Mouse (Mus musculus) c-Kit-positive CD71-negative TER-119-negative erythroid progenitor cells, embryonic 14.5 days (primary cell): ENCODE results near the gene Cyp3a44.
"Not testable (repeated sequence)": the region's sequence is repeated elsewhere in the genome, so short reads cannot be mapped to it uniquely, and the experiment has no call there.

Experiments used
- DNase-seq: peaks from one replicate; pipeline ENCODE4 v3.0.0-alpha.2; 2013; ENCODE audit warnings: low read depth

Cyp3a44 gene

GRCm38 (mm10) chr5:145805796-145806195, at the start of gene Cyp3a44:
Gene Cyp3a44, minus strand, starts transcription at chr5:145805874.
- DNase-seq: not testable (repeated sequence)

- DNase-seq: not testable (repeated sequence)
Observed at GRCm38 (mm10) chr5:145800229-145800628, 5.4 kb downstream of the Cyp3a44 start.

GRCm38 (mm10) chr5:145793232-145793631, 12.4 kb downstream of the Cyp3a44 start:
- not testable (repeated sequence) for DNase-seq

- not testable (repeated sequence) for DNase-seq
Observed at GRCm38 (mm10) chr5:145737512-145737911, 68.2 kb downstream of the Cyp3a44 start.
